Mouse (Mus musculus): ENCODE results near the gene C330007P06Rik. TPM values are rescaled to one million over a fixed set of nuclear protein-coding genes. Genes with fewer than 3 reads are reported as not detected.

The C330007P06Rik gene
- polyA plus RNA-seq, 2 experiments, result 6.2 to 14.6 TPM

GRCm38 (mm10) chrX:36863766-36864608 lies 9.9 kb downstream of the C330007P06Rik start:
- peak; percentile 93 for ATAC-seq (ENCODE audit: insufficient read depth)
- Histone ChIP-seq H3K36me3 (replicated peaks; ENCODE audit: control insufficient read depth, insufficient read depth, low read depth) (no peaks in the 10 kb centered on the region), H3K27ac (peak overlapping the region; percentile 26), H3K4me2 (ENCODE audit: low read depth) (peak overlapping the region; percentile 68), H3K27me3 (ENCODE audit: control insufficient read depth, insufficient read depth, low read length) (no peaks in the 10 kb centered on the region), H3K4me3 (ENCODE audit: insufficient read depth in 1 of 2, low read depth in 2 of 2, low read length in 2 of 2) (peak overlapping the region; percentile 49 to 89), H3K9ac (replicated peaks) (peak overlapping the region; percentile 36), H3K9me3 (ENCODE audit: control insufficient read depth, low read length) (no peaks in the 10 kb centered on the region), H3K4me1 (replicated peaks; ENCODE audit: control insufficient read depth in 2 of 2, insufficient read depth in 2 of 2, low read length in 1 of 2) (peaks cover 4 to 5% of the 10 kb centered on the region in 2 experiments; a peak in 2 of 4 replicates)
- TF ChIP-seq EP300 (IDR thresholded peaks at IDR 0.05; ENCODE audit: low read depth), result no peak; the same call in 1 of the 2 replicates
- 8% methylated on average over 34 of the region's 44 CpGs for WGBS (ENCODE audit: insufficient replicate concordance)
- peak; percentile 69 to 73 (median 72) for DNase-seq (ENCODE audit: low read depth in 3 of 3, low spot score in 3 of 3)

GRCm38 (mm10) chrX:36852631-36853030 lies 21.3 kb downstream of the C330007P06Rik start:
- TF ChIP-seq CTCF (IDR thresholded peaks at IDR 0.05; ENCODE audit: low read depth) (no peak), EP300 (IDR thresholded peaks at IDR 0.05; ENCODE audit: low read depth) (no peak)
- DNase-seq (ENCODE audit: low read depth in 3 of 3, low spot score in 3 of 3), result no peak
- no peak for ATAC-seq (ENCODE audit: insufficient read depth)
- no peak overlapping the region for H3K9ac ChIP-seq (replicated peaks)
- no peak overlapping the region for H3K4me3 ChIP-seq (ENCODE audit: insufficient read depth in 1 of 2, low read depth in 2 of 2, low read length in 2 of 2)
- H3K4me1 ChIP-seq (replicated peaks; ENCODE audit: control insufficient read depth in 2 of 2, insufficient read depth in 2 of 2, low read length in 1 of 2), result no peaks in the 10 kb centered on the region
- WGBS (ENCODE audit: insufficient replicate concordance), result 78% methylated on average over 8 of the region's 8 CpGs
- H3K27me3 ChIP-seq (ENCODE audit: control insufficient read depth, insufficient read depth, low read length), result no peaks in the 10 kb centered on the region
- H3K4me2 ChIP-seq (ENCODE audit: low read depth), result no peak overlapping the region
- no peaks in the 10 kb centered on the region for H3K9me3 ChIP-seq (ENCODE audit: control insufficient read depth, low read length)
- H3K36me3 ChIP-seq (replicated peaks; ENCODE audit: control insufficient read depth, insufficient read depth, low read depth), result no peaks in the 10 kb centered on the region
- no peak overlapping the region for H3K27ac ChIP-seq

GRCm38 (mm10) chrX:36847152-36847551 lies 26.8 kb downstream of the C330007P06Rik start:
- no peak overlapping the region for H3K4me3 ChIP-seq (ENCODE audit: insufficient read depth in 1 of 2, low read depth in 2 of 2, low read length in 2 of 2)
- H3K27ac ChIP-seq, result no peak overlapping the region
- 65% methylated on average over 1 of the region's 1 CpGs for WGBS (ENCODE audit: insufficient replicate concordance)
- no peak for ATAC-seq (ENCODE audit: insufficient read depth)
- no peaks in the 10 kb centered on the region for H3K27me3 ChIP-seq (ENCODE audit: control insufficient read depth, insufficient read depth, low read length)
- no peak overlapping the region for H3K4me2 ChIP-seq (ENCODE audit: low read depth)
- H3K9me3 ChIP-seq (ENCODE audit: control insufficient read depth, low read length), result no peaks in the 10 kb centered on the region
- no peaks in the 10 kb centered on the region for H3K4me1 ChIP-seq (replicated peaks; ENCODE audit: control insufficient read depth in 2 of 2, insufficient read depth in 2 of 2, low read length in 1 of 2)
- no peak overlapping the region for H3K9ac ChIP-seq (replicated peaks)
- DNase-seq (ENCODE audit: low read depth in 3 of 3, low spot score in 3 of 3), result no peak
- TF ChIP-seq CTCF (IDR thresholded peaks at IDR 0.05; ENCODE audit: low read depth), result no peak
- no peaks in the 10 kb centered on the region for H3K36me3 ChIP-seq (replicated peaks; ENCODE audit: control insufficient read depth, insufficient read depth, low read depth)

DNA sequence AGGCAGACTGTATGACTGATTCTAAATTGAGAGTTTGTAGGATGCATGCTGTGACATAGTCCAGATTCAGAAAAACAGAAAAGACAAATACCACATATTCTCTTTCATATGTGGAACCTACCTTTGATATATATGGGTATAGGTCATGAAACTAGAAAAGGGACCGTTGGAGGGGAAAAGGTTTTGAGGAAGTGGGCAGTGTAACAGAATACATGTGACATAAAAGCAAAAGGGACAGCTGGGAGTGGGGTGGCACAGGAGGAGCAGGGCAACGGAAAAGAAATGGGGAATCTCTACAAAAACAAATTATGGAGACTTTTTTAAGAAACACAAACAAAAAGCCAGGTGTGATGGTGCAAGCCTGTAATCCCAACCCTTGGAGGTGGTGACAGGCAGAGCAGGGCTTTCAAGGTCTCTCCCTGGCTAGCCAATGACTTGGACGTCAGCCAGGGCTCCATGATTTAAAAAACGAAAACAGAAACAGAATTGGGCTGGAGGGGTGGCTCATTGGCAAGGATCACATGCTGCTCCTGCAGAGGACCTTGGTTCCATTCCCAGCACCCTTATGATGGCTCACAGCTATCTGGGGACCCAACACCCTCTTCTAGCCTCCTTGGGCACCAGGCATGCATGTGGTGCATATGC lies 30.4 kb downstream of the C330007P06Rik start:
- WGBS (ENCODE audit: insufficient replicate concordance), result 35% methylated on average over 4 of the region's 4 CpGs
- ATAC-seq (ENCODE audit: insufficient read depth), result no peak
- no peaks in the 10 kb centered on the region for H3K27me3 ChIP-seq (ENCODE audit: control insufficient read depth, insufficient read depth, low read length)
- no peak overlapping the region for H3K9ac ChIP-seq (replicated peaks)
- no peak overlapping the region for H3K4me3 ChIP-seq (ENCODE audit: insufficient read depth in 1 of 2, low read depth in 2 of 2, low read length in 2 of 2)
- DNase-seq (ENCODE audit: low read depth in 3 of 3, low spot score in 3 of 3), result no peak
- no peaks in the 10 kb centered on the region for H3K9me3 ChIP-seq (ENCODE audit: control insufficient read depth, low read length)
- TF ChIP-seq CTCF (IDR thresholded peaks at IDR 0.05; ENCODE audit: low read depth) (no peak), EP300 (IDR thresholded peaks at IDR 0.05; ENCODE audit: low read depth) (no peak)
- no peaks in the 10 kb centered on the region for H3K36me3 ChIP-seq (replicated peaks; ENCODE audit: control insufficient read depth, insufficient read depth, low read depth)
- no peak overlapping the region for H3K4me2 ChIP-seq (ENCODE audit: low read depth)
- no peak overlapping the region for H3K27ac ChIP-seq
- H3K4me1 ChIP-seq (replicated peaks; ENCODE audit: control insufficient read depth in 2 of 2, insufficient read depth in 2 of 2, low read length in 1 of 2), result no peaks in the 10 kb centered on the region

DNA sequence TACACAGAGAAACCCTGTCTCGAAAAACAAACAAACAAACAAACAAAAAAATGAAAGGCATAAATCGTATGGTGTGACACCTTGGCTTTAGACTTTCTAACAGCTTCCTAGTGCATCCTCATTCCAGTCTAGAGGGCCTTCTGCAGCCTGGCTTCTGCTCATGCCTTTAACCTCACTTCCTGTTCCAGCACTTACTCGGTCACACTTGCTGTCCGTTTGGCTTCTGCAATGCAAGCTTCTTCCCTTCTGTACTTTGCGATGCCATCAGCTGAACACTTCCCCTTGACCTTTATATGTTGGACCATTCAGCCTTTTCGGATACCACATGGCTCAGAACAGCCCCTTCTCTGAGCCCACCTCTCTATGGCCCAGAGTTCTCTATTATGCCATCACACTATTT lies 32.2 kb downstream of the C330007P06Rik start:
- Histone ChIP-seq H3K4me1 (replicated peaks; ENCODE audit: control insufficient read depth in 2 of 2, insufficient read depth in 2 of 2, low read length in 1 of 2) (peaks cover 0 to 5% of the 10 kb centered on the region in 2 experiments; a peak in 2 of 4 replicates), H3K27me3 (ENCODE audit: control insufficient read depth, insufficient read depth, low read length) (no peaks in the 10 kb centered on the region), H3K9me3 (ENCODE audit: control insufficient read depth, low read length) (no peaks in the 10 kb centered on the region), H3K27ac (no peak overlapping the region), H3K36me3 (replicated peaks; ENCODE audit: control insufficient read depth, insufficient read depth, low read depth) (no peaks in the 10 kb centered on the region), H3K9ac (replicated peaks) (no peak overlapping the region), H3K4me2 (ENCODE audit: low read depth) (no peak overlapping the region), H3K4me3 (ENCODE audit: insufficient read depth in 1 of 2, low read depth in 2 of 2, low read length in 2 of 2) (no peak overlapping the region)
- no peak for ATAC-seq (ENCODE audit: insufficient read depth)
- DNase-seq (ENCODE audit: low read depth in 3 of 3, low spot score in 3 of 3), result no peak
- TF ChIP-seq EP300 (IDR thresholded peaks at IDR 0.05; ENCODE audit: low read depth) (no peak), CTCF (IDR thresholded peaks at IDR 0.05; ENCODE audit: low read depth) (no peak)
- WGBS (ENCODE audit: insufficient replicate concordance), result 53% methylated on average over 6 of the region's 6 CpGs
